Mouse (Mus musculus) gastrocnemius, postnatal 25 days (tissue): Measurements from ENCODE around the gene Pus3. TPM values are rescaled to one million over a fixed set of nuclear protein-coding genes. Genes with fewer than 3 reads are reported as not detected.
"Not testable (repeated sequence)": the region's sequence is repeated elsewhere in the genome, so short reads cannot be mapped to it uniquely, and the experiment has no call there.

Source experiments
- DNase-seq: peaks from one replicate; pipeline ENCODE4 v3.0.0; 2022
- total RNA-seq, 2 experiments: library from RNA; stranded (reverse); gene quantifications; 1 replicate in 1 of 2; 2 replicates in 1 of 2; pipeline ENCODE4 v1.2.3; 2021

Pus3 gene
- total RNA-seq, 2 experiments from 2014 or later: 7.0 to 9.2 TPM

GRCm38 (mm10) chr9:35545704-35546103, 12.7 kb upstream of the Pus3 start:
- DNase-seq: no peak

GRCm38 (mm10) chr9:35546745-35547144, 11.7 kb upstream of the Pus3 start:
- DNase-seq: no peak

GRCm38 (mm10) chr9:35548455-35548854, 9.9 kb upstream of the Pus3 start:
- no peak for DNase-seq

- DNase-seq: no peak
These were observed 1.8 kb upstream of the Pus3 start for GRCm38 (mm10) chr9:35556494-35557102.

- DNase-seq: peak; percentile 58
These were observed 855 bp downstream of the Pus3 start for GRCm38 (mm10) chr9:35559009-35559890.

GRCm38 (mm10) chr9:35561076-35561475, 2.7 kb downstream of the Pus3 start:
- no peak for DNase-seq

GRCm38 (mm10) chr9:35561583-35561982, 3.2 kb downstream of the Pus3 start:
- no peak for DNase-seq

- DNase-seq: no peak
These were observed 6.3 kb downstream of the Pus3 start for GRCm38 (mm10) chr9:35564536-35565240.

- no peak for DNase-seq
These were observed 9.6 kb downstream of the Pus3 start for GRCm38 (mm10) chr9:35567995-35568394.

GRCm38 (mm10) chr9:35569571-35570534, 11.5 kb downstream of the Pus3 start, which contains the start of the genes Pate2 and Hyls1:
TSS of gene Pate2 (plus strand) at chr9:35570284.
TSS of gene Hyls1 (minus strand) at chr9:35570398.
- DNase-seq: peak; percentile 90

- no peak for DNase-seq
These were observed 12.3 kb downstream of the Pus3 start for GRCm38 (mm10) chr9:35570663-35571062.

GRCm38 (mm10) chr9:35574416-35574815, 16.0 kb downstream of the Pus3 start:
- DNase-seq: no peak

- no peak for DNase-seq
These were observed 29.3 kb downstream of the Pus3 start for GRCm38 (mm10) chr9:35587674-35588073.

GRCm38 (mm10) chr9:35592903-35593302, 34.5 kb downstream of the Pus3 start:
- no peak for DNase-seq

GRCm38 (mm10) chr9:35607647-35608405, 49.4 kb downstream of the Pus3 start:
- DNase-seq: no peak

GRCm38 (mm10) chr9:35611841-35612240, 53.4 kb downstream of the Pus3 start, which contains the start of gene Pate4:
TSS of gene Pate4 (minus strand) at chr9:35611941.
- DNase-seq: no peak

GRCm38 (mm10) chr9:35614005-35614404, 55.6 kb downstream of the Pus3 start:
- DNase-seq: no peak

- DNase-seq: not testable (repeated sequence)
These were observed 58.4 kb downstream of the Pus3 start for GRCm38 (mm10) chr9:35616784-35617183.
